Mouse (Mus musculus): ENCODE results near the gene Gmds. TPM values are rescaled to one million over a fixed set of nuclear protein-coding genes. Genes with fewer than 3 reads are reported as not detected.

The Gmds gene
- total and polyA plus RNA-seq, 2 experiments: 3.2 to 3.5 TPM

- Histone ChIP-seq H3K27ac (replicated peaks; ENCODE audit: insufficient read depth, low read depth, low read length) (no peak overlapping the region), H3K27me3 (ENCODE audit: control insufficient read depth, insufficient read depth, low read length) (no peaks in the 10 kb centered on the region), H3K36me3 (ENCODE audit: control insufficient read depth, insufficient read depth, low read length) (no peaks in the 10 kb centered on the region), H3K79me2 (ENCODE audit: control insufficient read depth, insufficient read depth, low read length) (no peaks in the 10 kb centered on the region), H3K9ac (ENCODE audit: low read depth, low read length) (no peak overlapping the region), H3K4me3 (ENCODE audit: insufficient read depth, low read depth, low read length) (no peak overlapping the region), H3K4me1 (ENCODE audit: control insufficient read depth, insufficient read depth, low read length) (no peaks in the 10 kb centered on the region)
- 84% methylated on average over 2 of the region's 2 CpGs for WGBS
- TF ChIP-seq CTCF (IDR thresholded peaks at IDR 0.05; ENCODE audit: low read depth, low read length) (no peak), POLR2A (IDR thresholded peaks at IDR 0.05; ENCODE audit: extremely low read depth, insufficient read depth, low read length) (no peak)
- no peak for DNase-seq (ENCODE audit: extremely low read depth, low read depth, low spot score)
These were observed 418.8 kb downstream of the Gmds start for GRCm38 (mm10) chr13:31919716-31920115.

DNA sequence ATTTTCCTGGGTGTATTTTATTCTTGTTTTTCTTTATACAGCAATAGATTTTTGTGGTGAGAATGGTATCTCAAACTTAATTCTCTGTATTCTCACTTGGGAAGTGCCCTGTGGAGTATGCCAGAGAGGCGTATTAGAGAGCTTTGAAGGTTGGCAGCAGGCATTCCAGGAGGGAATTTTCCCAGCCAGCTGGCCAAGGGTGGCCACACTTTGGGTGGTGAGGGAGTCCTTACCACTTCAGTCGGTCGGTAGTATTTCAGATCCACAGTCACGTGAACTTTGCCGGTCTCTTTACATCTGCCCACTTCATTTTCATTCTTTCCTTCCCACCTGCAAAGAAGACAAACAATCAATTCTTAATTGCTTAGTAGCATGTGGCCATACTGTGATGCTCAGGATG lies 421.2 kb downstream of the Gmds start:
- TF ChIP-seq POLR2A (IDR thresholded peaks at IDR 0.05; ENCODE audit: extremely low read depth, insufficient read depth, low read length): no peak
- no peak for TF ChIP-seq CTCF (IDR thresholded peaks at IDR 0.05; ENCODE audit: low read depth, low read length)
- WGBS: 70% methylated on average over 5 of the region's 5 CpGs

DNA sequence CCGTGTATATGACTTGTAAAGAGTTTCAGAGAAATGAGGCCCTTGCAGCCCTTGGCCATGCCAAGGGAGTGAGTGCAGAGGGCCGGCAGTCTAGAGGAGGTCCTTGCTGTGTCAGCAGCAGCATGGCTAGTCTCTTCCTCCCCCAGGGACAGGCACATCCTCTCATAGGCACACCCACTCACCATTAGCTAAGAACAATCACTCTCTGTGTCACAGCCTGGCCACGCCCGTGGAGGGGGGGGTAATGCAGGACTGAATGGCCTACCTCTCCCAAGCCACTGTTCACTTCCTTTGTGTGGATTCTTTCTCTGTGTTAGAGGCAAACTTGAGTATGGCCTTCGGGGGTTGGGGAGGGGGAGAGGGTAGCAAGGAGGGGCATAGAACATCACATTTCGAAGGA lies 422.8 kb downstream of the Gmds start:
- WGBS: 86% methylated on average over 6 of the region's 6 CpGs
- Histone ChIP-seq H3K36me3 (ENCODE audit: control insufficient read depth, insufficient read depth, low read length) (no peaks in the 10 kb centered on the region), H3K9ac (ENCODE audit: low read depth, low read length) (no peak overlapping the region), H3K4me3 (ENCODE audit: insufficient read depth, low read depth, low read length) (no peak overlapping the region), H3K27me3 (ENCODE audit: control insufficient read depth, insufficient read depth, low read length) (no peaks in the 10 kb centered on the region), H3K4me1 (ENCODE audit: control insufficient read depth, insufficient read depth, low read length) (no peaks in the 10 kb centered on the region), H3K27ac (replicated peaks; ENCODE audit: insufficient read depth, low read depth, low read length) (no peak overlapping the region), H3K79me2 (ENCODE audit: control insufficient read depth, insufficient read depth, low read length) (no peaks in the 10 kb centered on the region)
- TF ChIP-seq CTCF (IDR thresholded peaks at IDR 0.05; ENCODE audit: low read depth, low read length) (no peak), POLR2A (IDR thresholded peaks at IDR 0.05; ENCODE audit: extremely low read depth, insufficient read depth, low read length) (no peak)
- DNase-seq (ENCODE audit: extremely low read depth, low read depth, low spot score): no peak

More for the DNA sequence above, 421.2 kb downstream of the Gmds start:
- Histone ChIP-seq H3K4me1 (ENCODE audit: control insufficient read depth, insufficient read depth, low read length) (no peaks in the 10 kb centered on the region), H3K27me3 (ENCODE audit: control insufficient read depth, insufficient read depth, low read length) (no peaks in the 10 kb centered on the region), H3K9ac (ENCODE audit: low read depth, low read length) (no peak overlapping the region), H3K4me3 (ENCODE audit: insufficient read depth, low read depth, low read length) (no peak overlapping the region), H3K79me2 (ENCODE audit: control insufficient read depth, insufficient read depth, low read length) (no peaks in the 10 kb centered on the region), H3K36me3 (ENCODE audit: control insufficient read depth, insufficient read depth, low read length) (no peaks in the 10 kb centered on the region), H3K27ac (replicated peaks; ENCODE audit: insufficient read depth, low read depth, low read length) (no peak overlapping the region)
- DNase-seq (ENCODE audit: extremely low read depth, low read depth, low spot score): no peak

GRCm38 (mm10) chr13:31914901-31915587 lies 423.5 kb downstream of the Gmds start:
- no peak for DNase-seq (ENCODE audit: extremely low read depth, low read depth, low spot score)
- Histone ChIP-seq H3K4me1 (ENCODE audit: control insufficient read depth, insufficient read depth, low read length) (no peaks in the 10 kb centered on the region), H3K9ac (ENCODE audit: low read depth, low read length) (no peak overlapping the region), H3K4me3 (ENCODE audit: insufficient read depth, low read depth, low read length) (no peak overlapping the region), H3K79me2 (ENCODE audit: control insufficient read depth, insufficient read depth, low read length) (no peaks in the 10 kb centered on the region), H3K27ac (replicated peaks; ENCODE audit: insufficient read depth, low read depth, low read length) (no peak overlapping the region), H3K27me3 (ENCODE audit: control insufficient read depth, insufficient read depth, low read length) (no peaks in the 10 kb centered on the region), H3K36me3 (ENCODE audit: control insufficient read depth, insufficient read depth, low read length) (no peaks in the 10 kb centered on the region)
- TF ChIP-seq CTCF (IDR thresholded peaks at IDR 0.05; ENCODE audit: low read depth, low read length): no peak
- TF ChIP-seq POLR2A (IDR thresholded peaks at IDR 0.05; ENCODE audit: extremely low read depth, insufficient read depth, low read length): no peak
- WGBS: 93% methylated on average over 4 of the region's 4 CpGs

DNA sequence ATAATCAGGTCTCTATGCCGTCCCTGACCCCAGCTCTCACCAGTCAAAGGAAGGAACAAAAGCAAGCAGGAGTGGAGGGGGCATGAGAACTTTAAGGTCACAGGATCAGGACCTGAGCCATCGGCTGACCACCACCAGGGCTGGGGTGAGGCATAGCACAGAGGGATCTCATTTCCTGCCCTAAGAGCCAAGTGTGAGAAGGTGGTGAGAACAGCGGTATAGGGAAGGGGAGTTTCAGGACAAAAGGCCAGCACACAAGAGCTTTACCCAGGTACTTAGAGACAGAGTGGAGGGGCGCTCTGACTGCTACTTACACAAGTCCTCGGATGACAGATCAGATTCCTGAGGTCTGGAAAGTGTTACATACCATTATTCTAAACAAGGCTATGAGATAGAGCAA lies 426.6 kb downstream of the Gmds start:
- WGBS: 68% methylated on average over 5 of the region's 5 CpGs

DNA sequence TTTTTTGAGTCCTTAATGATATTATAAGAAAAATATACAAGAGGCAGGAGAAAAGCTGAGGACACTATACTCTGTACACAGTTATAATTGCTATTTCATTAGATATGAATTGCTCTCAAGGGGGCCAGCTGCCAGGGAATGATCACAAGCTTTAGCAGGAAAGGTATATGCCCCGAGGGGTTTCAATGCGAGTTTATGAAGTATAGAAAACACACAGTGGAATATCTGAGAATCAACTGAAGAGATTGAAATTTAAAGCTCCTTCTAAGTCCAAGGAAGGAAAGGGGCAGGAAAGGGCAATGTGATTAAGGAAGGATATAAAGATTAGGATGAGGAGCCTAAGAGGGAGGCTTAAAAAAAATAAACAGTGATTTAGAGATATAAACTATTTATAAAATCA lies 427.2 kb downstream of the Gmds start:
- no peak overlapping the region for H3K9ac ChIP-seq (ENCODE audit: low read depth, low read length)
- no peak for DNase-seq (ENCODE audit: extremely low read depth, low read depth, low spot score)
- H3K79me2 ChIP-seq (ENCODE audit: control insufficient read depth, insufficient read depth, low read length): no peaks in the 10 kb centered on the region
- H3K27me3 ChIP-seq (ENCODE audit: control insufficient read depth, insufficient read depth, low read length): no peaks in the 10 kb centered on the region
- H3K27ac ChIP-seq (replicated peaks; ENCODE audit: insufficient read depth, low read depth, low read length): no peak overlapping the region
- H3K4me3 ChIP-seq (ENCODE audit: insufficient read depth, low read depth, low read length): no peak overlapping the region
- 83% methylated on average over 2 of the region's 2 CpGs for WGBS
- H3K4me1 ChIP-seq (ENCODE audit: control insufficient read depth, insufficient read depth, low read length): no peaks in the 10 kb centered on the region
- no peak for TF ChIP-seq CTCF (IDR thresholded peaks at IDR 0.05; ENCODE audit: low read depth, low read length)
- H3K36me3 ChIP-seq (ENCODE audit: control insufficient read depth, insufficient read depth, low read length): no peaks in the 10 kb centered on the region

More for the DNA sequence above, 426.6 kb downstream of the Gmds start:
- Histone ChIP-seq H3K79me2 (ENCODE audit: control insufficient read depth, insufficient read depth, low read length) (no peaks in the 10 kb centered on the region), H3K27ac (replicated peaks; ENCODE audit: insufficient read depth, low read depth, low read length) (no peak overlapping the region), H3K27me3 (ENCODE audit: control insufficient read depth, insufficient read depth, low read length) (no peaks in the 10 kb centered on the region), H3K4me1 (ENCODE audit: control insufficient read depth, insufficient read depth, low read length) (no peaks in the 10 kb centered on the region), H3K9ac (ENCODE audit: low read depth, low read length) (no peak overlapping the region), H3K4me3 (ENCODE audit: insufficient read depth, low read depth, low read length) (no peak overlapping the region), H3K36me3 (ENCODE audit: control insufficient read depth, insufficient read depth, low read length) (no peaks in the 10 kb centered on the region)
- TF ChIP-seq CTCF (IDR thresholded peaks at IDR 0.05; ENCODE audit: low read depth, low read length): no peak
- no peak for TF ChIP-seq POLR2A (IDR thresholded peaks at IDR 0.05; ENCODE audit: extremely low read depth, insufficient read depth, low read length)
- DNase-seq (ENCODE audit: extremely low read depth, low read depth, low spot score): no peak
